8 mouse cellular contexts compared by ENCODE assay signal in genomic region chr2:93955886-93956285, GRCm38 (mm10). TPM values are rescaled to one million over a fixed set of nuclear protein-coding genes. Genes with fewer than 3 reads are reported as not detected.
DNase-seq lines count a peak whose midpoint lies in the region; TF ChIP-seq lines count a peak whose summit lies in the region.

No protein-coding gene starts in this region.

- H3K4me1 ChIP-seq in kidney, adult 2 months (ENCODE audit: control insufficient read depth, insufficient read depth, low read length) = no peaks in the 10 kb centered on the region
- peaks cover 31% of the 10 kb centered on the region for H3K4me1 ChIP-seq in midbrain, embryonic 10.5 days

- H3K27ac ChIP-seq in kidney, adult 2 months (ENCODE audit: insufficient read depth, low read depth, low read length) = no peak overlapping the region
- H3K27ac ChIP-seq in midbrain, embryonic 10.5 days (replicated peaks) = peak overlapping the region; percentile 79

- peak overlapping the region; percentile 63 for H3K4me3 ChIP-seq in kidney, adult 2 months (ENCODE audit: insufficient read depth, low read depth, low read length)
- H3K4me3 ChIP-seq in midbrain, embryonic 10.5 days = peak overlapping the region; percentile 63

- WGBS in kidney, adult 2 months = 1% methylated on average over 31 of the region's 31 CpGs
- WGBS in midbrain, embryonic 10.5 days = under 1% methylated on average over 31 of the region's 31 CpGs

- no peak for TF ChIP-seq POLR2A in kidney, adult 2 months (IDR thresholded peaks at IDR 0.05; ENCODE audit: low read depth, low read length)
- no peak for TF ChIP-seq POLR2A in brain, embryonic 14.5 days (IDR thresholded peaks at IDR 0.05; ENCODE audit: borderline replicate concordance, extremely low read depth, insufficient read depth, insufficient read length, poor library complexity, severe bottlenecking)

- peaks cover 1% of the 10 kb centered on the region; the same call in 1 of the 2 replicates for H3K27me3 ChIP-seq in kidney, adult 2 months (replicated peaks; ENCODE audit: control insufficient read depth, insufficient read depth, low read length)
- H3K27me3 ChIP-seq in midbrain, embryonic 10.5 days (ENCODE audit: low read depth, poor library complexity, severe bottlenecking) = peaks cover 75% of the 10 kb centered on the region

- no peak for DNase-seq in kidney, adult 2 months
- no peak for DNase-seq in kidney, adult 18-20 months
- DNase-seq in brain, embryonic 14.5 days (ENCODE audit: low read depth) = peak; percentile 53
- DNase-seq in forelimb bud, embryonic 11.5 days (ENCODE audit: low read depth, low spot score) = peak; percentile 17
- no peak for DNase-seq in midbrain, embryonic 10.5 days (ENCODE audit: low spot score)
- DNase-seq in frontal cortex, adult 2 months (ENCODE audit: extremely low spot score in 1 of 2, low spot score in 1 of 2) = no peak
- no peak for DNase-seq in kidney, postnatal 10 days
- DNase-seq in cerebellum, postnatal 25 days = no peak

- no peaks in the 10 kb centered on the region for H3K9me3 ChIP-seq in midbrain, embryonic 10.5 days (replicated peaks)

- no peak for TF ChIP-seq CTCF in kidney, adult 2 months (conservative IDR thresholded peaks at IDR 0.05; ENCODE audit: insufficient read depth, insufficient read length, low read depth, low read length)
- no peak for TF ChIP-seq CTCF in brain, embryonic 14.5 days (IDR thresholded peaks at IDR 0.05; ENCODE audit: borderline replicate concordance, extremely low read depth, insufficient read depth, insufficient read length)

- no peaks in the 10 kb centered on the region for H3K36me3 ChIP-seq in kidney, adult 2 months (ENCODE audit: control insufficient read depth, insufficient read depth, low read length)
- no peaks in the 10 kb centered on the region for H3K36me3 ChIP-seq in midbrain, embryonic 10.5 days

RNA-seq across cellular contexts. Expression of gene Gm13889, which starts 1.1 kb away (rescaled TPM):
- polyA plus RNA-seq in kidney, adult 2 months (2012; rRNA removed) = 12.2 and 14.9 TPM in 2 replicates
- polyA plus RNA-seq in brain, embryonic 14.5 days (2012; rRNA removed) = 26.7 and 58.7 TPM in 2 replicates
- 1.4 and 1.6 TPM in 2 replicates for polyA plus RNA-seq in midbrain, embryonic 10.5 days (2016; fragmentation: Nextera tagmentation; extraction: Ambion mirVana)
- polyA plus RNA-seq in frontal cortex, adult 2 months (2012; rRNA removed) = 77.9 and 109 TPM in 2 replicates

RNA-seq across cellular contexts. Expression of gene Gm27027, which starts 40.3 kb away (rescaled TPM):
- polyA plus RNA-seq in kidney, adult 2 months (2012; rRNA removed) = not detected in 2 replicates
- polyA plus RNA-seq in brain, embryonic 14.5 days (2012; rRNA removed) = 0.16 TPM in 1 of 2 replicates, not detected in the other
- not detected in 2 replicates for polyA plus RNA-seq in midbrain, embryonic 10.5 days (2016; fragmentation: Nextera tagmentation; extraction: Ambion mirVana)
- polyA plus RNA-seq in frontal cortex, adult 2 months (2012; rRNA removed) = 0.32 TPM in 1 of 2 replicates, not detected in the other

RNA-seq across cellular contexts. Expression of gene Alkbh3, which starts 54.7 kb away (rescaled TPM):
- 59.8 and 62.3 TPM in 2 replicates for polyA plus RNA-seq in kidney, adult 2 months (2012; rRNA removed)
- polyA plus RNA-seq in brain, embryonic 14.5 days (2012; rRNA removed) = 54.7 and 64.8 TPM in 2 replicates
- 47.8 and 51.5 TPM in 2 replicates for polyA plus RNA-seq in midbrain, embryonic 10.5 days (2016; fragmentation: Nextera tagmentation; extraction: Ambion mirVana)
- 50.1 and 57.2 TPM in 2 replicates for polyA plus RNA-seq in frontal cortex, adult 2 months (2012; rRNA removed)

Comparison
In these comparisons a context has a peak if more than half of its experiments do, and no peak if none do; other contexts are left out.
1. DNase-seq: peak in brain, embryonic 14.5 days (single experiment) and forelimb bud, embryonic 11.5 days (single experiment); none in kidney, adult 2 months (single experiment), kidney, adult 18-20 months (single experiment), midbrain, embryonic 10.5 days (single experiment), frontal cortex, adult 2 months (0 of 2), kidney, postnatal 10 days (single experiment) and cerebellum, postnatal 25 days (0 of 2).